ENCODE assay signal across 7 mouse cellular contexts in genomic region chr11:97310895-97311631, GRCm38 (mm10). TPM values are rescaled to one million over a fixed set of nuclear protein-coding genes. Genes with fewer than 3 reads are reported as not detected.
DNase-seq lines count a peak whose midpoint lies in the region; ATAC-seq and TF ChIP-seq lines count a peak whose summit lies in the region.

No protein-coding gene starts in this region.

- TF ChIP-seq POLR2A in small intestine, adult 2 months (IDR thresholded peaks at IDR 0.05; ENCODE audit: low read depth, low read length): no peak

- peak overlapping the region; percentile 58 for H3K4me3 ChIP-seq in forebrain, embryonic 10.5 days
- H3K4me3 ChIP-seq in hindbrain, embryonic 15.5 days: peak overlapping the region; percentile 20
- peak overlapping the region; percentile 8 for H3K4me3 ChIP-seq in lung, embryonic 14.5 days (ENCODE audit: low read depth, low read length)
- peak overlapping the region; percentile 41 for H3K4me3 ChIP-seq in small intestine, adult 2 months (ENCODE audit: low read depth, low read length)

- peak overlapping the region; percentile 54 for H3K27ac ChIP-seq in forebrain, embryonic 10.5 days
- H3K27ac ChIP-seq in hindbrain, embryonic 15.5 days (replicated peaks): 0 out of 2 replicates have a peak overlapping the region, but pooled peaks have one; percentile 30
- H3K27ac ChIP-seq in lung, embryonic 14.5 days (ENCODE audit: low read depth): peak overlapping the region; percentile 67
- peak overlapping the region; percentile 67 for H3K27ac ChIP-seq in small intestine, adult 2 months (ENCODE audit: insufficient read depth, low read depth, low read length)

- no peaks in the 10 kb centered on the region for H3K9me3 ChIP-seq in forebrain, embryonic 10.5 days
- H3K9me3 ChIP-seq in hindbrain, embryonic 15.5 days: no peaks in the 10 kb centered on the region
- H3K9me3 ChIP-seq in lung, embryonic 14.5 days (ENCODE audit: low read depth, low read length): no peaks in the 10 kb centered on the region

- no peaks in the 10 kb centered on the region for H3K36me3 ChIP-seq in forebrain, embryonic 10.5 days (replicated peaks)
- H3K36me3 ChIP-seq in hindbrain, embryonic 15.5 days: no peaks in the 10 kb centered on the region
- no peaks in the 10 kb centered on the region for H3K36me3 ChIP-seq in lung, embryonic 14.5 days (ENCODE audit: insufficient read depth)
- H3K36me3 ChIP-seq in small intestine, adult 2 months (ENCODE audit: control insufficient read depth, insufficient read depth, low read length): no peaks in the 10 kb centered on the region

- no peak overlapping the region for H3K9ac ChIP-seq in hindbrain, embryonic 15.5 days
- H3K9ac ChIP-seq in lung, embryonic 14.5 days: peak overlapping the region; percentile 38

- peaks cover 15% of the 10 kb centered on the region for H3K27me3 ChIP-seq in forebrain, embryonic 10.5 days (ENCODE audit: poor library complexity, severe bottlenecking)
- 0 out of 2 replicates have a peak, but pooled peaks cover 3% of the 10 kb centered on the region for H3K27me3 ChIP-seq in hindbrain, embryonic 15.5 days
- no peaks in the 10 kb centered on the region for H3K27me3 ChIP-seq in lung, embryonic 14.5 days (ENCODE audit: insufficient read depth, low read length)
- no peaks in the 10 kb centered on the region for H3K27me3 ChIP-seq in small intestine, adult 2 months (ENCODE audit: control insufficient read depth, insufficient read depth, low read length)

- 4% methylated on average over 18 of the region's 18 CpGs for WGBS in forebrain, embryonic 10.5 days
- WGBS in hindbrain, embryonic 15.5 days: 7% methylated on average over 18 of the region's 18 CpGs
- 4% methylated on average over 18 of the region's 18 CpGs for whole genome bisulfite sequencing in lung, embryonic 14.5 days
- WGBS in small intestine, adult 2 months: 4% methylated on average over 18 of the region's 18 CpGs

- TF ChIP-seq CTCF in lung, embryonic 14.5 days (IDR thresholded peaks at IDR 0.05; ENCODE audit: low read depth): peak; percentile 61
- TF ChIP-seq CTCF in small intestine, adult 2 months (IDR thresholded peaks at IDR 0.05; ENCODE audit: extremely low read depth, insufficient read length, insufficient replicate concordance, low read depth, low read length): peak; percentile 31; the same call in 1 of the 2 replicates

- peak overlapping the region; percentile 71 for H3K4me2 ChIP-seq in hindbrain, embryonic 15.5 days
- peak overlapping the region; percentile 89 for H3K4me2 ChIP-seq in lung, embryonic 14.5 days

- no peak for ATAC-seq in hindbrain, embryonic 15.5 days (ENCODE audit: low FRiP score, low read depth)
- ATAC-seq in lung, embryonic 14.5 days (ENCODE audit: insufficient read depth): peak; percentile 41

- DNase-seq in 3134 (ENCODE audit: extremely low read depth, insufficient read length, low spot score) (peak; percentile 59), ES-CJ7 (ENCODE audit: low read depth, low spot score) (peak; percentile 85)
- peak; percentile 41 for DNase-seq in forebrain, embryonic 10.5 days (ENCODE audit: extremely low spot score, low spot score)
- peak; percentile 83 for DNase-seq in lung, embryonic 14.5 days
- DNase-seq in right cerebral cortex, postnatal 14 days: no peak

- H3K4me1 ChIP-seq in forebrain, embryonic 10.5 days: peaks cover 24% of the 10 kb centered on the region
- peaks cover 24% of the 10 kb centered on the region for H3K4me1 ChIP-seq in hindbrain, embryonic 15.5 days (replicated peaks)
- no peaks in the 10 kb centered on the region for H3K4me1 ChIP-seq in lung, embryonic 14.5 days (ENCODE audit: insufficient read depth)
- H3K4me1 ChIP-seq in small intestine, adult 2 months (ENCODE audit: control insufficient read depth, insufficient read depth, insufficient read length, low read length): no peaks in the 10 kb centered on the region

RNA-seq across cellular contexts. Expression of gene Mrpl45, which starts 4.5 kb away (rescaled TPM):
- 66.5 and 69.5 TPM in 2 replicates for polyA plus RNA-seq in forebrain, embryonic 10.5 days (2016; fragmentation: Nextera tagmentation; extraction: Ambion mirVana)
- polyA plus RNA-seq in hindbrain, embryonic 15.5 days (2015; fragmentation: Nextera tagmentation; extraction: Ambion mirVana): 36.8 and 38.2 TPM in 2 replicates
- polyA plus RNA-seq in lung, embryonic 14.5 days (2014; fragmentation: Nextera tagmentation; extraction: Ambion mirVana): 46.0 and 48.1 TPM in 2 replicates
- 4.9 and 8.6 TPM in 2 replicates for polyA plus RNA-seq in small intestine, adult 2 months (2012; rRNA removed)

RNA-seq across cellular contexts. Expression of gene Npepps, which starts 30.6 kb away (rescaled TPM):
- 96.2 and 101 TPM in 2 replicates for polyA plus RNA-seq in forebrain, embryonic 10.5 days (2016; fragmentation: Nextera tagmentation; extraction: Ambion mirVana)
- polyA plus RNA-seq in hindbrain, embryonic 15.5 days (2015; fragmentation: Nextera tagmentation; extraction: Ambion mirVana): 131 and 142 TPM in 2 replicates
- 70.7 and 76.2 TPM in 2 replicates for polyA plus RNA-seq in lung, embryonic 14.5 days (2014; fragmentation: Nextera tagmentation; extraction: Ambion mirVana)
- 16.2 and 27.3 TPM in 2 replicates for polyA plus RNA-seq in small intestine, adult 2 months (2012; rRNA removed)

RNA-seq across cellular contexts. Expression of gene Gpr179, which starts 40.8 kb away (rescaled TPM):
- polyA plus RNA-seq in forebrain, embryonic 10.5 days (2016; fragmentation: Nextera tagmentation; extraction: Ambion mirVana): 0.01 and 0.04 TPM in 2 replicates
- 0.12 and 0.30 TPM in 2 replicates for polyA plus RNA-seq in hindbrain, embryonic 15.5 days (2015; fragmentation: Nextera tagmentation; extraction: Ambion mirVana)
- polyA plus RNA-seq in lung, embryonic 14.5 days (2014; fragmentation: Nextera tagmentation; extraction: Ambion mirVana): 0.08 and 0.09 TPM in 2 replicates
- 0.03 TPM in 2 replicates for polyA plus RNA-seq in small intestine, adult 2 months (2012; rRNA removed)

RNA-seq across cellular contexts. Expression of gene Socs7, which starts 51.3 kb away (rescaled TPM):
- 3.8 and 4.2 TPM in 2 replicates for polyA plus RNA-seq in forebrain, embryonic 10.5 days (2016; fragmentation: Nextera tagmentation; extraction: Ambion mirVana)
- 9.0 and 9.5 TPM in 2 replicates for polyA plus RNA-seq in hindbrain, embryonic 15.5 days (2015; fragmentation: Nextera tagmentation; extraction: Ambion mirVana)
- polyA plus RNA-seq in lung, embryonic 14.5 days (2014; fragmentation: Nextera tagmentation; extraction: Ambion mirVana): 1.9 and 2.7 TPM in 2 replicates
- 2.5 and 4.6 TPM in 2 replicates for polyA plus RNA-seq in small intestine, adult 2 months (2012; rRNA removed)

Comparison
In these comparisons a context has a peak if more than half of its experiments do, and no peak if none do; other contexts are left out.
1. H3K4me3 ChIP-seq: peak in every context shown above with its lines; median percentile 58 in forebrain, embryonic 10.5 days; 41 in small intestine, adult 2 months; 20 in hindbrain, embryonic 15.5 days; 8 in lung, embryonic 14.5 days.